Mouse (Mus musculus) liver, embryonic 14.5 days (tissue): ENCODE measurements around the gene Tsen2.

ENCODE experiments used
- CTCF ChIP-seq: IDR thresholded peaks from 2 replicates; pipeline ENCODE4 v1.5.1; 2016; ENCODE audit warnings: antibody characterized with exemption, low read depth, control low read depth
- EP300 ChIP-seq: IDR thresholded peaks from 2 replicates; pipeline ENCODE4 v1.6.1; 2016; ENCODE audit warnings: antibody characterized with exemption, low read depth

- TF ChIP-seq CTCF (no peak), EP300 (no peak)
These were observed 33.0 kb upstream of the Tsen2 start for GRCm38 (mm10) chr6:115511447-115511846.
